Mouse (Mus musculus) CH12.LX (cell line): ENCODE data around the gene Pla2g10. TPM values are rescaled to one million over a fixed set of nuclear protein-coding genes. Genes with fewer than 3 reads are reported as not detected.
"Not testable (repeated sequence)": the region's sequence is repeated elsewhere in the genome, so short reads cannot be mapped to it uniquely, and the experiment has no call there.

Experiments
- DNase-seq: peaks from one replicate; pipeline ENCODE4 v3.0.0-alpha.2; 2013; ENCODE audit errors: extremely low read depth
- H3K27ac ChIP-seq: 2 replicates; pipeline ENCODE4 v1.5.1; 2012; ENCODE audit warnings: low read depth, mild to moderate bottlenecking, control low read depth, moderate library complexity; ENCODE audit not compliant: insufficient read depth
- H3K27me3 ChIP-seq: replicated peaks from 2 replicates; pipeline ENCODE3; 2012; ENCODE audit warnings: inconsistent platforms
- H3K36me3 ChIP-seq, 2 experiments: replicated peaks in 1 of 2; 2 replicates each; pipeline versions ENCODE3 to v1.6.1; 2012; ENCODE audit warnings: inconsistent platforms in 1 of 2, low read length in 1 of 2, mild to moderate bottlenecking in 1 of 2, mixed read lengths in 1 of 2, moderate library complexity in 1 of 2; ENCODE audit not compliant: control insufficient read depth in 1 of 2, insufficient read depth in 1 of 2
- H3K4me1 ChIP-seq, 2 experiments: 2 replicates each; pipeline ENCODE4 v1.6.1; 2012; ENCODE audit warnings: inconsistent platforms in 1 of 2, moderate library complexity in 1 of 2; ENCODE audit not compliant: insufficient read depth in 2 of 2, control insufficient read depth in 1 of 2
- H3K4me2 ChIP-seq: 2 replicates; pipeline ENCODE4 v1.6.1; 2012; ENCODE audit warnings: low read depth, mild to moderate bottlenecking, control low read depth; ENCODE audit not compliant: poor library complexity, insufficient read depth, severe bottlenecking
- H3K4me3 ChIP-seq, 3 experiments: fragments of 150-350 bp in 1 of 3; sonication (generic) in 1 of 3; replicated peaks in 1 of 3; 2 replicates each; pipeline versions ENCODE3 to v1.5.1; 2011 to 2012; ENCODE audit warnings: low read depth in 2 of 3, low read length in 2 of 3, mild to moderate bottlenecking in 2 of 3, moderate library complexity in 2 of 3, control low read depth in 1 of 3, improper control_type of control experiment in 1 of 3, inconsistent platforms in 1 of 3, mixed read lengths in 1 of 3; ENCODE audit not compliant: poor library complexity in 1 of 3
- H3K79me2 ChIP-seq: replicated peaks from 2 replicates; pipeline ENCODE4 v1.6.1; 2012; ENCODE audit warnings: mild to moderate bottlenecking, moderate library complexity; ENCODE audit not compliant: control insufficient read depth, poor library complexity, insufficient read depth, severe bottlenecking; ENCODE audit errors: extremely low read depth
- H3K9ac ChIP-seq: 2 replicates; pipeline ENCODE4 v1.6.1; 2012; ENCODE audit warnings: low read depth, mild to moderate bottlenecking, control low read depth, moderate library complexity; ENCODE audit not compliant: insufficient read depth
- H3K9me3 ChIP-seq: replicated peaks from 2 replicates; pipeline ENCODE3; 2012; ENCODE audit warnings: low read length, inconsistent platforms, mixed read lengths
- CHD1 ChIP-seq: IDR thresholded peaks from 2 replicates; pipeline ENCODE4 v1.6.1; 2012; ENCODE audit warnings: low read depth, low read length, improper control_type of control experiment, inconsistent platforms
- E2F4 ChIP-seq: IDR thresholded peaks from 2 replicates; pipeline ENCODE4 v1.6.1; 2011; ENCODE audit warnings: low read depth, low read length, improper control_type of control experiment; ENCODE audit not compliant: insufficient replicate concordance
- ELF1 ChIP-seq: IDR thresholded peaks from 2 replicates; pipeline ENCODE4 v1.6.1; 2014; ENCODE audit warnings: low read depth, mild to moderate bottlenecking, inconsistent platforms, low read length, improper control_type of control experiment
- GABPA ChIP-seq: IDR thresholded peaks from 2 replicates; pipeline ENCODE4 v1.6.1; 2012; ENCODE audit warnings: low read depth, low read length, improper control_type of control experiment, inconsistent platforms; ENCODE audit not compliant: insufficient replicate concordance
- JUN ChIP-seq: IDR thresholded peaks from 2 replicates; pipeline ENCODE4 v1.6.1; 2011; ENCODE audit warnings: low read depth, mild to moderate bottlenecking, low read length, improper control_type of control experiment, moderate library complexity; ENCODE audit not compliant: insufficient read depth
- MAFK ChIP-seq: IDR thresholded peaks from 2 replicates; pipeline ENCODE4 v1.6.1; 2011; ENCODE audit warnings: low read length, improper control_type of control experiment; ENCODE audit not compliant: insufficient replicate concordance
- MAZ ChIP-seq: IDR thresholded peaks from 2 replicates; pipeline ENCODE4 v1.6.1; 2012; ENCODE audit warnings: low read depth, mild to moderate bottlenecking, inconsistent platforms, low read length, improper control_type of control experiment, moderate library complexity
- MEF2A ChIP-seq: IDR thresholded peaks from 2 replicates; pipeline ENCODE4 v1.6.1; 2014; ENCODE audit warnings: low read depth, mild to moderate bottlenecking, inconsistent platforms, low read length, improper control_type of control experiment, borderline replicate concordance
- MXI1 ChIP-seq: IDR thresholded peaks from 2 replicates; pipeline ENCODE4 v1.6.1; 2011; ENCODE audit warnings: mild to moderate bottlenecking, low read depth, low read length, improper control_type of control experiment
- NRF1 ChIP-seq: IDR thresholded peaks from 2 replicates; pipeline ENCODE4 v1.6.1; 2014; ENCODE audit warnings: low read depth, mild to moderate bottlenecking, inconsistent platforms, low read length, improper control_type of control experiment, moderate library complexity
- PAX5 ChIP-seq: IDR thresholded peaks from 2 replicates; pipeline ENCODE4 v1.6.1; 2012; ENCODE audit warnings: low read length, inconsistent platforms, mixed read lengths
- POLR2AphosphoS2 ChIP-seq: IDR thresholded peaks from 2 replicates; pipeline ENCODE4 v1.6.1; 2011; ENCODE audit warnings: low read depth, low read length, improper control_type of control experiment
- RCOR1 ChIP-seq: conservative IDR thresholded peaks from 2 replicates; pipeline ENCODE4 v1.6.1; 2012; ENCODE audit warnings: low read depth, mild to moderate bottlenecking, inconsistent platforms, low read length, improper control_type of control experiment
- TBP ChIP-seq: conservative IDR thresholded peaks from 2 replicates; pipeline ENCODE4 v1.6.1; 2011; ENCODE audit warnings: low read depth, low read length, improper control_type of control experiment
- TCF12 ChIP-seq: IDR thresholded peaks from 2 replicates; pipeline ENCODE4 v1.6.1; 2014; ENCODE audit warnings: low read depth, mild to moderate bottlenecking, inconsistent platforms, low read length, improper control_type of control experiment
- UBTF ChIP-seq: IDR thresholded peaks from 2 replicates; pipeline ENCODE4 v1.6.1; 2012; ENCODE audit warnings: low read depth, mild to moderate bottlenecking, inconsistent platforms, low read length, improper control_type of control experiment, moderate library complexity
- ZKSCAN1 ChIP-seq: IDR thresholded peaks from 2 replicates; pipeline ENCODE4 v1.6.1; 2012; ENCODE audit warnings: low read depth, inconsistent platforms, low read length, improper control_type of control experiment, borderline replicate concordance
- ZNF384 ChIP-seq: IDR thresholded peaks from 2 replicates; pipeline ENCODE4 v1.6.1; 2012; ENCODE audit warnings: low read depth, low read length, improper control_type of control experiment, inconsistent platforms
- dilution Hi-C: fragments of 300-500 bp; cut with MboI; formaldehyde crosslinking; loops from 2 replicates; pipeline ENCODE4 v1.14.3; 2020; ENCODE audit warnings: low sequenced_read_pairs; ENCODE audit not compliant: extremely low pct_unique_long_range_greater_than_20kb, extremely low pct_ligation_motif_present
- in situ Hi-C: fragments of 300-500 bp; cut with MboI; formaldehyde crosslinking; loops from 3 replicates; pipeline ENCODE4 v1.14.3; 2019; ENCODE audit warnings: low sequenced_read_pairs, low pct_ligation_motif_present, low pct_unique_long_range_greater_than_20kb, mixed read lengths
- polyA plus RNA-seq: library from polyadenylated mRNA; unstranded; fragments of >175 nt; gene quantifications from 2 replicates; pipeline ENCODE4 v1.2.1, GENCODE M21; 2012; ENCODE audit warnings: low read depth; ENCODE audit not compliant: insufficient read length
- total RNA-seq, 2 experiments: library from RNA; depleted of rRNA; stranded (reverse); fragments of 300-350 nt in 1 of 2; fragments of >200 nt in 1 of 2; gene quantifications; 2 replicates each; pipeline ENCODE4 v1.2.3; 2012 to 2014

Gene Pla2g10
- total and polyA plus RNA-seq, 3 experiments, result not detected

DNA sequence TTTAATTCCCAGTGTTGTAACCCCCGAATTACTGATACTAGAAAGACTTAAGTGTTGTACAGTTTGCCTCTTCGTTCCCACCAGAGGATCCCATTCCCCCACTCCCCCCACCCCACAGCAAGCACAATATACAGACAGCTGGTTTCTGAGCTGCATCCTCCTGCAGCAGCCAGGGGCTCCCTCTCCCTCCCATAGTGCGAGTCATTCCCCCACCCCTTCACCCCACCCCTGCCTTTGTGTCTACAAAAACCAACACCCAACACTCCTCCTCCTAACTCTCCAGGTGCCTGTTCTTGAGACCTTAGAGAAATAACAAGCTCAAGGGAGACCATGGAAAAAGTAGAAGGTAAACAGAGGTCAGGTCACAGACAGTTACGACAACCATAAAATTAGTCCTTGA lies 40.8 kb upstream of the Pla2g10 start:
- H3K27ac ChIP-seq, DNase-seq, H3K36me3 ChIP-seq, H3K4me1 ChIP-seq, H3K4me3 ChIP-seq, H3K9ac ChIP-seq, dilution Hi-C loops, H3K4me2 ChIP-seq, H3K9me3 ChIP-seq, H3K27me3 ChIP-seq, in situ Hi-C loops, H3K79me2 ChIP-seq: not testable (repeated sequence)

DNA sequence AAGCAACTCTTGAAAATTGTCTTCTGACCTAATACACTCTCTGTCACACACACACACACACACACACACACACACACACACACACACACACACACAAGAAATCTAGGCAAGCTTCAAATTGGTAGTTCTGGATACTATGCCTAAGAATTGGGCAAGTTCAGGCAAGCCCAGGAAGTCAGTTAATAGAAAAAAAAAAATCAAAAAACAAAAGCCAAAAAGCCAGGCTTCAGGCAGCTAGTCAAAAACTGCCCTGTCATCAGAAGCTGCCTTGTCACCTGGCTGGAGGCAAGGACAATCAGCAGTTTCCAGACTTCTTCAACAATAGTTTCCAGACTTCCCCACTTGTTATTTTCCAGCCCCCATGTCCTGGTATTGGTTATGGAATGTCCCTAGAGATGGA lies 35.6 kb upstream of the Pla2g10 start:
- Histone ChIP-seq H3K4me3 (no peak overlapping the region), H3K4me1 (peaks cover 0 to 12% of the 10 kb centered on the region in 2 experiments; a peak in 1 of 4 replicates), H3K79me2 (no peaks in the 10 kb centered on the region), H3K27ac (no peak overlapping the region), H3K36me3 (no peaks in the 10 kb centered on the region), H3K9me3 (no peaks in the 10 kb centered on the region), H3K4me2 (no peak overlapping the region), H3K9ac (no peak overlapping the region), H3K27me3 (no peaks in the 10 kb centered on the region)
- in situ Hi-C loops, result no loop called here
- dilution Hi-C loops, result no loop called here
- DNase-seq, result no peak
- no peak for TF ChIP-seq TBP
- peak; percentile 71; the same call in 1 of the 2 replicates for TF ChIP-seq CHD1
- TF ChIP-seq GABPA, result no peak
- TF ChIP-seq MAFK, result peak; percentile 76; the same call in 1 of the 2 replicates
- peak; percentile 86 for TF ChIP-seq ZNF384
- TF ChIP-seq NRF1, result no peak
- TF ChIP-seq MXI1, result no peak

DNA sequence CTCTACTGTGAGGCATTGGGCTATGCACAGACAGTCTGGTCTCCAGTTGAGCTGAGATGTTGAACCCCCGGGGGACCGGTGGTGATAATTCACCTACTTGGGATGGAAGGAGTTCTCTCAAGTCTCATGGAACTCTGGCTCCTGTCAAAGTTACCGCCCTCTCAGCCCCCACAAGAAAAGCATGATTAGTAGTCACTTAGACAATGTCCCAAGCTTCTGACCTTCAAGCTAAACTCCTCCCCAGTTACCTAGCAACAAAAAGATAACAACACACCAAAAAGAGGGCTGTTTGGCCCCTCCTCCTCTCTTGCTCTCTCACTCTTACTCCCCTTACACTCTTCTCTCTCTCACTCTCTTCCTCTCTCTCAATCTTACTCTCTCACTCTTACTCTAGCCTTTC lies 33.7 kb upstream of the Pla2g10 start:
- dilution Hi-C loops, result no loop called here
- H3K27me3 ChIP-seq, result no peaks in the 10 kb centered on the region

More for the DNA sequence above, 33.7 kb upstream of the Pla2g10 start:
- Histone ChIP-seq H3K27ac (no peak overlapping the region), H3K4me1 (peaks cover 7 to 12% of the 10 kb centered on the region in 2 experiments; a peak in 2 of 4 replicates), H3K9ac (no peak overlapping the region), H3K79me2 (no peaks in the 10 kb centered on the region), H3K4me3 (no peak overlapping the region), H3K4me2 (no peak overlapping the region), H3K9me3 (no peaks in the 10 kb centered on the region), H3K36me3 (peaks cover 0 to 5% of the 10 kb centered on the region in 2 experiments)
- no peak for TF ChIP-seq TCF12
- TF ChIP-seq JUN, result no peak
- no peak for TF ChIP-seq E2F4
- no peak for TF ChIP-seq MEF2A
- no peak for TF ChIP-seq ELF1
- TF ChIP-seq NRF1, result no peak
- no peak for TF ChIP-seq UBTF
- TF ChIP-seq PAX5, result no peak
- TF ChIP-seq RCOR1, result no peak
- no peak for TF ChIP-seq POLR2AphosphoS2
- no peak for TF ChIP-seq ZKSCAN1
- TF ChIP-seq MAZ, result no peak
- in situ Hi-C loops, result no loop called here
- DNase-seq, result no peak
